Mouse (Mus musculus): ENCODE measurements around the gene Ddi2. TPM values are rescaled to one million over a fixed set of nuclear protein-coding genes. Genes with fewer than 3 reads are reported as not detected.

Ddi2 gene
- total and polyA plus RNA-seq, 2 experiments from 2014 or later: 11.1 to 20.7 TPM

DNA sequence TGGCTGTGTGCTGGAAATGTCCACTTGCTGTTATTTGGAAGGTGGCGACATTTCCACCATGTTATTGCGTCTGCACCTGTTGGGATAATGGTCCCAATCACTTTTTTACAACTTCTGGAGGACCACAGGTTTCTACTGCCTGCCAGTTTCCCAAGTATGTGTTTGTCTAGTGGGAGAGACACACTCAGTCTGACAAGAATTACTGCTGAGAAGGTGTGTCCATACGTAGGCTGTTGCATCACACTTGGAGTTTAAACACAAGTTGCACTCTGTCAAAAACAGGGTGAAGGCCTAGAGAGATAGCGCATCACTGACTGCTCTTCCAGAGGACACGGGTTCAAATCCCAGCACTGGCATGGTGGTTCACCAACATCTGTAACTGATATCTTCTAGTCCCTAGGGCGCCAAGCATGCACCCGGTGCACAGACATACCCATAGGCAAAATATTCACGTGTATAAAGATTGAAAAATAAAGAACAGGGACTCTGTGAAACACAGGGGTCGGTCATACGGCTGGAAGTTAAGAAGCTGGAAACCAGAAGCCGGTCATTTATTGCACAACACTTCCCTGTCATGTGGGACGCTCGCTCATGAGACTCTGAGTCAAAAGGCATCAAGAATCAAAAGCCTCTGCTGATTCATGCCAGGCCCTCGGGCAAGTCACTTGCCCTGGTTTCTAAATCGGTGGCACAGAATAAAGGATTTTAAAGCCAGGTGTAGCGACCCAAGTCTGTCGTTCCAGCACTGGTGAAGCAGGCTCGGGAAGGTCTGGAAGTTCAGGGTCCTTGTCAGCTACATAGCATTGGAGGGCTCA, 53.1 kb downstream of the Ddi2 start:
- DNase-seq (no peak), ATAC-seq (no peak)
- no peaks in the 10 kb centered on the region for H3K9me3 ChIP-seq (ENCODE audit: low read length)
- H3K4me1 ChIP-seq (ENCODE audit: insufficient read depth): 0 out of 2 replicates have a peak, but pooled peaks cover under 1% of the 10 kb centered on the region
- no peaks in the 10 kb centered on the region for H3K27me3 ChIP-seq (ENCODE audit: insufficient read depth, low read length)
- no peak for TF ChIP-seq CTCF (IDR thresholded peaks at IDR 0.05; ENCODE audit: low read depth)
- WGBS: 87% methylated on average over 18 of the region's 18 CpGs
- no peak overlapping the region for H3K9ac ChIP-seq
- no peak overlapping the region for H3K4me2 ChIP-seq (ENCODE audit: low read depth)
- no peak overlapping the region for H3K27ac ChIP-seq (ENCODE audit: low read depth, low read length)
- no peak overlapping the region for H3K4me3 ChIP-seq (ENCODE audit: low read depth, low read length)
- H3K36me3 ChIP-seq (ENCODE audit: insufficient read depth): no peaks in the 10 kb centered on the region

DNA sequence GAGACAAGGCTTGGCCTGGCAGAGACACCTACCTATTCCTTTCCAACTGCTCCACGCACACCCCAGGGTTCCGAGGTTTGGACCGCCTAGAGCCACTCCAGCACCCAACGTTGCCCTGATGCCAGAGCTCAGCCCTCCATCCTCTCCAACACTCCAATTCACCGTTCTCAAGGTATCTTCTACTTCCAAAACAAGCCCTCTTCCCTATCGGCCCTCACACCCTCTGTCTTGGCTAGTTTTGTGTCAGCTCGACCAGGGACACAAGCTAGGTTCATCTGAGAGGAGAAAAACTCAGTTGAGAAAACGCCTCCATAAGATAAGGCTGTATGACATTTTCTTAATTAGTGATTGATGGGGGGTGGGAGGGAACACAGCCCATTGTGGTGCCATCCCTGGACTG, 58.4 kb downstream of the Ddi2 start, which contains the start of gene Plekhm2:
Gene Plekhm2, minus strand, starts transcription at position 101 of the 400 bp plus-strand sequence.
- Histone ChIP-seq H3K9ac (peak within 1 kb of the TSS; percentile 94), H3K27me3 (ENCODE audit: insufficient read depth, low read length) (no peaks in the 10 kb centered on the region), H3K4me2 (ENCODE audit: low read depth) (peak within 1 kb of the TSS; percentile 88), H3K36me3 (ENCODE audit: insufficient read depth) (peaks cover 12% of the 10 kb centered on the region; the same call in 1 of the 2 replicates), H3K4me1 (ENCODE audit: insufficient read depth) (peaks cover 10% of the 10 kb centered on the region), H3K27ac (ENCODE audit: low read depth, low read length) (peak within 1 kb of the TSS; percentile 86), H3K9me3 (ENCODE audit: low read length) (no peaks in the 10 kb centered on the region), H3K4me3 (ENCODE audit: low read depth, low read length) (peak within 1 kb of the TSS; percentile 81)
- peak; percentile 9 for DNase-seq
- WGBS: 69% methylated on average over 8 of the region's 8 CpGs
- no peak for TF ChIP-seq CTCF (IDR thresholded peaks at IDR 0.05; ENCODE audit: low read depth)
- no peak; the same call in 1 of the 2 replicates for ATAC-seq

DNA sequence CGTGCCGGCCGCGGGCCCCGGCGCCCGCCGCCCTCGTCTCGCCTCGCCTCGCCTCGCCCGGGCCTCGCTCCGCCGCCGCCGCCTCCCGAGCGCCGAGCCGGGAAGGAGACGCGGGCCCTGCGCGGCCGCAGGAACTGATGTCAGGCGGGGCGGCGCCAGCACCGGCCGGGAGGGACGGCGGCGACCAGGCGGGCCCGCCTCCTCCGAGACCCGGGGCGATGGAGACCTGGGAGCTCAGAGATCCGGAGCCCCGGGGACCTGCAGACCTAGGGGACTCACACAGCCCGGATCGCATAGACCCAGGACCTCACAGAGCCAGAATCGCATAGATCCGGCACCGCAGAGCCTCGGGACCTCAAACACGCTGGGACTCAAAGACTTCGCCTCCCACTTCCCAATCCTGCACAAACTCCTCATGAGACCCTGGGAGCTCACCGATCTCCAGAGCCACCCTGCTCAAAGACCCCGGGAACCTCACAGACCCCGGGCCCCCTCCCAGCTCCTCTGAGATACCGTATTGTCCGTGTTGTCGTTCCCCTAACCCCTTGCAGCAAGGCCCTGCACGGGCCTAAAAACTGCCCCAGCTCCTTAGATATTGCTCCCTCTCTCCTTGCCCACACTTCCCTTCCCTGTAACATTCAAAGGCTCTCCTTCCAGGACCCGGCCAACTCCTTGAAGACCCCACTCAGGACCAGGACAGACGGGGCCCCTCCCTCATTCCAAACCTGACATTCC, 59.0 kb downstream of the Ddi2 start:
- Histone ChIP-seq H3K4me3 (ENCODE audit: low read depth, low read length) (peak overlapping the region; percentile 81), H3K36me3 (ENCODE audit: insufficient read depth) (peaks cover 13% of the 10 kb centered on the region; the same call in 1 of the 2 replicates), H3K4me2 (ENCODE audit: low read depth) (peak overlapping the region; percentile 88), H3K9me3 (ENCODE audit: low read length) (no peaks in the 10 kb centered on the region), H3K27ac (ENCODE audit: low read depth, low read length) (peak overlapping the region; percentile 86), H3K9ac (peak overlapping the region; percentile 94), H3K4me1 (ENCODE audit: insufficient read depth) (peaks cover 10% of the 10 kb centered on the region), H3K27me3 (ENCODE audit: insufficient read depth, low read length) (no peaks in the 10 kb centered on the region)
- under 1% methylated on average over 45 of the region's 60 CpGs for WGBS
- ATAC-seq (peak; percentile 89), DNase-seq (peak; percentile 77)
- TF ChIP-seq CTCF (IDR thresholded peaks at IDR 0.05; ENCODE audit: low read depth): no peak

DNA sequence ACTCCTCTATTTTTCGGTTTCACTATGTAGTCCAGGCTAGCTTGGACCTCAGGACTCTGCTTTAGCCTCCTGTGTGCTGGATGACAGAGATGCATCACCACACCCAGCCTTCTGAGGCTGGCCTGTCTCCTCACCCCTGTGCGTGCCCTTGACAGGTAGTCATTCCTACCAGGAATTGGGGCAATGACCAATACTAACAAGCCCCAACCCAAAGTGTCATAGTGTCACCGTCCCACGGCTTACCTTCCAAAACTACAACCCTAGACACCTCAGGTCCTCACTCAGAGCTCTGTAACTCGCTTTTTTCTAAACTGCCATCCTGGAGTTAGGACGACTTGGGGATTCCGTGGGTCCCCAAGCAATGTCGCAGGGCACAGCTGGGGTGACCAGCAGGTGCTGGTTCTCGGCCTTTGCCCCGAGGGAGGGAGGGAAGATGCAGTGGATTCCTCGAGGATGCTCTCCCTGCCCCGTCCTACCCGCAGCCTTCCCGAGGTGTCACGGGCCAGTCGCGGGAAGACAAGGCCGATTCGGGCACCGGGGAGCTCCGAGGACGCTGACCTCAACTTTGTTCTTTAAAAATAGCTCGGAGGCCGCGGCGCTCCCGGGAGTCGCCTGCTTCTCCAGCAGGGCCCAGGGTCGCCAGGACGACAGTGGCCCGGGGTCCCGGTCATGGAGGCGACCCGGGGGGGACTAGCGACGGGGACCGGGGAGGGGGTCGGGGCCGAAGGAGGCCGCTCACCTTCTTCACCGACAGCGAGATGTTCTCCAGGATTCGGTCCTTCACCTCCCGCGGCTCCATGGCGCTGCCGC, 59.9 kb downstream of the Ddi2 start:
- peak; percentile 47; the same call in 1 of the 2 replicates for ATAC-seq
- Histone ChIP-seq H3K9me3 (ENCODE audit: low read length) (no peaks in the 10 kb centered on the region), H3K9ac (peak overlapping the region; percentile 94), H3K4me2 (ENCODE audit: low read depth) (peak overlapping the region; percentile 88), H3K4me1 (ENCODE audit: insufficient read depth) (peaks cover 10% of the 10 kb centered on the region), H3K27me3 (ENCODE audit: insufficient read depth, low read length) (no peaks in the 10 kb centered on the region), H3K27ac (ENCODE audit: low read depth, low read length) (peak overlapping the region; percentile 86), H3K4me3 (ENCODE audit: low read depth, low read length) (peak overlapping the region; percentile 81), H3K36me3 (ENCODE audit: insufficient read depth) (peaks cover 13% of the 10 kb centered on the region; the same call in 1 of the 2 replicates)
- WGBS: 7% methylated on average over 47 of the region's 47 CpGs
- DNase-seq: peak; percentile 32
- no peak for TF ChIP-seq CTCF (IDR thresholded peaks at IDR 0.05; ENCODE audit: low read depth)

DNA sequence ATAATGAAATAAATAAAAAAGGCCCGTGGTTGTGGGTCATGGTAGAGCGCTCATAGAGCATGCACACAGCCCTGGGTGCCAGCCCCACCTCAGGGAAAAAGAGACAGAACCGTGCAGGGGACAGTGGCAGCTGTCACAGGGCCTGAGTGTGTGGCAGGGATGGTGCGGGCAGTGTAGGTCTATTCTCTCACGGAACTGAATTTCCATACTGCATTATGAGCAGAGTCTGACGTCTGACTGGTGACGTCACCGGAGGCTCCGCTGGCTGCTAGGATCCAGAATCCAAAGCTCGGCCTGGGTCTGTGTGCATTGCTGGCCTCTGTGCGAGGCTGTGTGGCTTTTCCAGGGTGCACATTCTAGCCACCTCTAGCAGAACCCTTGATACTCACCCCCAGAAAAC, 62.3 kb downstream of the Ddi2 start:
- Histone ChIP-seq H3K27ac (ENCODE audit: low read depth, low read length) (no peak overlapping the region), H3K36me3 (ENCODE audit: insufficient read depth) (peaks cover 13% of the 10 kb centered on the region; the same call in 1 of the 2 replicates), H3K9me3 (ENCODE audit: low read length) (no peaks in the 10 kb centered on the region), H3K27me3 (ENCODE audit: insufficient read depth, low read length) (no peaks in the 10 kb centered on the region), H3K4me1 (ENCODE audit: insufficient read depth) (peaks cover 10% of the 10 kb centered on the region), H3K4me2 (ENCODE audit: low read depth) (no peak overlapping the region), H3K4me3 (ENCODE audit: low read depth, low read length) (no peak overlapping the region), H3K9ac (no peak overlapping the region)
- 83% methylated on average over 11 of the region's 11 CpGs for WGBS
- ATAC-seq: no peak
- DNase-seq: no peak
- no peak for TF ChIP-seq CTCF (IDR thresholded peaks at IDR 0.05; ENCODE audit: low read depth)

DNA sequence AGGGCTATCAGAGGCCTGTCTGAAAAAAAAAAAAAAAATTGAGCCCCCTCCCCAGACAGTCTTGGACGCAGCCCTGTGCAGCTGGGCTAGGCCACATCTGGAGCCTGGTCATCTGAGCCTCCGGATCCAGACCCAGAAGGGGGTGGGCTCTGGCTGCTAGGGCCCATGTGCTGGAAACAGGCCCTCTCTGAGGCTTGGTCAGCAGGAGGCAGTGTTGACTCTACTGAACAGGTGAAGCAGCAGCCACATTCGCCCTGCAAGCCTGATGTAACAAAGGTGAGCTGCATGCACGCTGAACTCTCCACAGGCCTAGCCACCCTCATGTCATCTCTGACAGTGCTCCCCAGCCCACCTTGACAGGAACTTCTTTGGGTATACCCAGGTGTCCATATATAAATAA, 63.5 kb downstream of the Ddi2 start:
- no peak for DNase-seq
- 68% methylated on average over 4 of the region's 4 CpGs for WGBS
- H3K27me3 ChIP-seq (ENCODE audit: insufficient read depth, low read length): no peaks in the 10 kb centered on the region

More for the DNA sequence above, 63.5 kb downstream of the Ddi2 start:
- no peak overlapping the region for H3K4me3 ChIP-seq (ENCODE audit: low read depth, low read length)
- H3K9ac ChIP-seq: no peak overlapping the region
- ATAC-seq: no peak
- H3K4me2 ChIP-seq (ENCODE audit: low read depth): no peak overlapping the region
- H3K4me1 ChIP-seq (ENCODE audit: insufficient read depth): peaks cover 6% of the 10 kb centered on the region
- H3K27ac ChIP-seq (ENCODE audit: low read depth, low read length): no peak overlapping the region
- TF ChIP-seq CTCF (IDR thresholded peaks at IDR 0.05; ENCODE audit: low read depth): 0 out of 2 replicates have a peak, but pooled peaks have one; percentile 20
- no peaks in the 10 kb centered on the region for H3K9me3 ChIP-seq (ENCODE audit: low read length)
- H3K36me3 ChIP-seq (ENCODE audit: insufficient read depth): peaks cover 13% of the 10 kb centered on the region; the same call in 1 of the 2 replicates

Measured in forebrain, postnatal 0 days (tissue).